Mouse (Mus musculus) heart, postnatal 14 days (tissue): ENCODE data around the gene Gm17387. TPM values are rescaled to one million over a fixed set of nuclear protein-coding genes. Genes with fewer than 3 reads are reported as not detected.

Experiments used
- DNase-seq, 2 experiments: peaks; one replicate each; pipeline ENCODE4 v3.0.0; 2021 to 2022
- intact Hi-C: fragments of 180-260 bp; cut with DNase I; formaldehyde crosslinking; loops from one replicate; pipeline ENCODE4 v1.15.1; 2025
- total RNA-seq, 2 experiments: library from RNA; stranded (reverse); gene quantifications; 2 replicates each; pipeline ENCODE4 v1.2.3; 2021

The Gm17387 gene
- total RNA-seq, 2 experiments from 2014 or later, result not detected

GRCm38 (mm10) chr7:141046931-141047580 is 18.1 kb downstream of the Gm17387 start:
- peak; percentile 48 to 50 for DNase-seq
- intact Hi-C loops, result no loop called here

GRCm38 (mm10) chr7:141047581-141048225 is 18.8 kb downstream of the Gm17387 start:
- intact Hi-C loops, result loop anchor here (1.0 kb wide), 5 partner anchors 38 to 202 kb away; partner anchors contain the start of genes Pgghg and Scgb1c1
- peak; percentile 82 to 85 for DNase-seq

GRCm38 (mm10) chr7:141048226-141049218 is 19.6 kb downstream of the Gm17387 start:
- peak; percentile 94 to 95 for DNase-seq
- intact Hi-C loops, result loop anchor here (1.0 kb wide), 5 partner anchors 39 to 203 kb away; partner anchors contain the start of genes Pgghg and Scgb1c1

GRCm38 (mm10) chr7:141049326-141049725 is 20.4 kb downstream of the Gm17387 start:
- no peak for DNase-seq
- intact Hi-C loops, result no loop called here

- intact Hi-C loops, result no loop called here
- DNase-seq, result no peak
Measured at GRCm38 (mm10) chr7:141051060-141051685, 22.2 kb downstream of the Gm17387 start.

- intact Hi-C loops, result no loop called here
- DNase-seq, result no peak
Measured at GRCm38 (mm10) chr7:141052016-141052415, 23.1 kb downstream of the Gm17387 start.

GRCm38 (mm10) chr7:141052421-141052820 is 23.5 kb downstream of the Gm17387 start:
- DNase-seq, result no peak
- intact Hi-C loops, result no loop called here

- intact Hi-C loops, result no loop called here
- DNase-seq, result no peak
Measured at GRCm38 (mm10) chr7:141055785-141056184, 26.9 kb downstream of the Gm17387 start.

GRCm38 (mm10) chr7:141056976-141057375 is 28.0 kb downstream of the Gm17387 start:
- intact Hi-C loops, result no loop called here
- no peak for DNase-seq

GRCm38 (mm10) chr7:141057541-141057940 is 28.6 kb downstream of the Gm17387 start:
- intact Hi-C loops, result no loop called here
- no peak for DNase-seq

GRCm38 (mm10) chr7:141058601-141059341 is 29.8 kb downstream of the Gm17387 start:
- intact Hi-C loops, result no loop called here

GRCm38 (mm10) chr7:141059929-141060328 is 31.0 kb downstream of the Gm17387 start:
- DNase-seq, result no peak
- intact Hi-C loops, result no loop called here

More at GRCm38 (mm10) chr7:141058601-141059341, 29.8 kb downstream of the Gm17387 start:
- no peak for DNase-seq

GRCm38 (mm10) chr7:141060426-141061242 is 31.7 kb downstream of the Gm17387 start, which contains the start of gene B4galnt4:
B4galnt4 (plus strand) TSS chr7:141061104.
- peak; percentile 65 to 66 for DNase-seq
- intact Hi-C loops, result no loop called here

- no peak for DNase-seq
- intact Hi-C loops, result no loop called here
Measured at GRCm38 (mm10) chr7:141061269-141061692, 32.4 kb downstream of the Gm17387 start.

GRCm38 (mm10) chr7:141062525-141062924 is 33.6 kb downstream of the Gm17387 start:
- intact Hi-C loops, result no loop called here
- no peak for DNase-seq

GRCm38 (mm10) chr7:141063353-141063752 is 34.4 kb downstream of the Gm17387 start:
- intact Hi-C loops, result no loop called here
- DNase-seq, result no peak

GRCm38 (mm10) chr7:141064175-141064574 is 35.2 kb downstream of the Gm17387 start:
- intact Hi-C loops, result no loop called here
- DNase-seq, result no peak

- DNase-seq, result no peak
- intact Hi-C loops, result no loop called here
Measured at GRCm38 (mm10) chr7:141064576-141064975, 35.6 kb downstream of the Gm17387 start.

- intact Hi-C loops, result no loop called here
- no peak for DNase-seq
Measured at GRCm38 (mm10) chr7:141068351-141068750, 39.4 kb downstream of the Gm17387 start.
